In genomic region chr8:15394722-15395115, GRCm38 (mm10) we compare ENCODE assay signal across 19 mouse cellular contexts.
A peak's percentile ranks its signal among the peaks of the same experiment; 100 is the strongest.
DNase-seq lines count a peak whose midpoint lies in the region; ATAC-seq lines count a peak whose summit lies in the region.
"Had no signal": no experiment of that assay in that cellular context is flagged by ENCODE, and none has a peak within 500 bp of the region (broad histone marks: within the 10 kb centered on the region; RNA-seq: fewer than 3 reads in every experiment).

No protein-coding gene starts in this region.

- no peak overlapping the region for H3K9ac ChIP-seq in hindbrain, embryonic 11.5 days (ENCODE audit: low read depth, low read length)
- H3K9ac ChIP-seq in hindbrain, embryonic 14.5 days = no peak overlapping the region
- H3K9ac ChIP-seq: liver, embryonic 15.5 days; stomach, embryonic 15.5 days had no signal

- H3K4me1 ChIP-seq in hindbrain, embryonic 11.5 days (replicated peaks; ENCODE audit: control insufficient read depth, insufficient read depth, low read length) = no peaks in the 10 kb centered on the region
- peaks cover 6% of the 10 kb centered on the region; the same call in 1 of the 2 replicates for H3K4me1 ChIP-seq in hindbrain, embryonic 14.5 days (replicated peaks; ENCODE audit: control insufficient read depth, insufficient read depth, low read length)
- H3K4me1 ChIP-seq: heart, embryonic 10.5 days; limb, embryonic 10.5 days; liver, embryonic 15.5 days; stomach, embryonic 15.5 days had no signal

- H3K9me3 ChIP-seq in hindbrain, embryonic 11.5 days (ENCODE audit: control insufficient read depth, low read length) = no peaks in the 10 kb centered on the region
- no peaks in the 10 kb centered on the region for H3K9me3 ChIP-seq in hindbrain, embryonic 14.5 days (ENCODE audit: control insufficient read depth, low read length)
- H3K9me3 ChIP-seq: heart, embryonic 10.5 days; limb, embryonic 10.5 days; liver, embryonic 15.5 days; stomach, embryonic 15.5 days had no signal

- 0 out of 2 replicates have a peak, but pooled peaks have one; percentile 15 for ATAC-seq in hindbrain, embryonic 11.5 days (ENCODE audit: low FRiP score)
- ATAC-seq in hindbrain, embryonic 14.5 days (ENCODE audit: low FRiP score) = no peak
- ATAC-seq: Patski had no signal

- peak; percentile 15 for DNase-seq in embryo, embryonic 10 days (ENCODE audit: low spot score)
- DNase-seq in embryo, embryonic 9.5 days (ENCODE audit: extremely low spot score) = no peak
- peak; percentile 9 for DNase-seq in hindbrain, embryonic 11.5 days (ENCODE audit: low spot score)
- DNase-seq in hindbrain, embryonic 14.5 days (ENCODE audit: low spot score) = no peak
- DNase-seq in ovary, adult 18-20 months (ENCODE audit: low spot score) = peak; percentile 25
- no peak for DNase-seq in ovary, postnatal 14 days (ENCODE audit: low spot score)
- no peak for DNase-seq in thymus, postnatal 10 days (ENCODE audit: low spot score in 2 of 2)
- DNase-seq in layer of hippocampus, adult 9-10 months (ENCODE audit: low spot score) = no peak
- DNase-seq: cerebellum, adult 11-12 months; heart, postnatal 36 days; kidney, adult 11 months; kidney, postnatal 36 days; thymus, postnatal 25 days had no signal

- no peak overlapping the region for H3K27ac ChIP-seq in hindbrain, embryonic 11.5 days (ENCODE audit: low read depth, low read length)
- no peak overlapping the region for H3K27ac ChIP-seq in hindbrain, embryonic 14.5 days
- H3K27ac ChIP-seq: heart, embryonic 10.5 days; limb, embryonic 10.5 days; liver, embryonic 15.5 days; stomach, embryonic 15.5 days had no signal

- H3K36me3 ChIP-seq in hindbrain, embryonic 11.5 days (ENCODE audit: control insufficient read depth, insufficient read depth, low read length) = no peaks in the 10 kb centered on the region
- no peaks in the 10 kb centered on the region for H3K36me3 ChIP-seq in hindbrain, embryonic 14.5 days (replicated peaks; ENCODE audit: control insufficient read depth, insufficient read depth)
- H3K36me3 ChIP-seq: heart, embryonic 10.5 days; limb, embryonic 10.5 days; liver, embryonic 15.5 days; stomach, embryonic 15.5 days had no signal

- H3K27me3 ChIP-seq in hindbrain, embryonic 11.5 days (ENCODE audit: control insufficient read depth, insufficient read depth, low read length) = no peaks in the 10 kb centered on the region
- H3K27me3 ChIP-seq in hindbrain, embryonic 14.5 days (ENCODE audit: control insufficient read depth, insufficient read depth, low read length) = no peaks in the 10 kb centered on the region
- H3K27me3 ChIP-seq: liver, embryonic 15.5 days; stomach, embryonic 15.5 days had no signal

- H3K4me3 ChIP-seq in hindbrain, embryonic 11.5 days (ENCODE audit: low read depth, low read length) = no peak overlapping the region
- H3K4me3 ChIP-seq in hindbrain, embryonic 14.5 days (replicated peaks; ENCODE audit: low read length) = no peak overlapping the region
- H3K4me3 ChIP-seq: heart, embryonic 10.5 days; limb, embryonic 10.5 days; liver, embryonic 15.5 days; myocyte; stomach, embryonic 15.5 days had no signal

- WGBS in hindbrain, embryonic 11.5 days = 44% methylated on average over 4 of the region's 4 CpGs
- 44% methylated on average over 4 of the region's 4 CpGs for WGBS in hindbrain, embryonic 14.5 days

- no peak overlapping the region for H3K4me2 ChIP-seq in hindbrain, embryonic 11.5 days (replicated peaks; ENCODE audit: low read depth, low read length)
- no peak overlapping the region for H3K4me2 ChIP-seq in hindbrain, embryonic 14.5 days (replicated peaks)
- H3K4me2 ChIP-seq: liver, embryonic 15.5 days; stomach, embryonic 15.5 days had no signal

Comparison
In these comparisons a context has a peak if more than half of its experiments do, and no peak if none do; other contexts are left out.
1. DNase-seq: peak in embryo, embryonic 10 days (single experiment), hindbrain, embryonic 11.5 days (single experiment) and ovary, adult 18-20 months (single experiment); none in embryo, embryonic 9.5 days (single experiment), hindbrain, embryonic 14.5 days (single experiment), ovary, postnatal 14 days (single experiment), thymus, postnatal 10 days (0 of 2) and layer of hippocampus, adult 9-10 months (single experiment).